Mouse (Mus musculus) liver, adult 2 months (tissue): ENCODE measurements around the gene Phkg1. TPM values are rescaled to one million over a fixed set of nuclear protein-coding genes. Genes with fewer than 3 reads are reported as not detected.

Experiments
- DNase-seq: peaks from one replicate; pipeline ENCODE4 v3.0.0-alpha.2; 2011; ENCODE audit warnings: low read depth, low spot score; ENCODE audit errors: extremely low read depth
- H3K27ac ChIP-seq: fragments of 200-500 bp; replicated peaks from 2 replicates; pipeline ENCODE4 v1.5.1; 2012; ENCODE audit warnings: low read depth, mild to moderate bottlenecking, control low read depth, inconsistent platforms, low read length; ENCODE audit not compliant: insufficient read depth
- H3K27me3 ChIP-seq: fragments of 200-500 bp; 2 replicates; pipeline ENCODE4 v1.6.1; 2012; ENCODE audit warnings: mild to moderate bottlenecking, moderate library complexity, low read length, inconsistent platforms; ENCODE audit not compliant: control insufficient read depth, insufficient read depth
- H3K36me3 ChIP-seq: fragments of 200-500 bp; 2 replicates; pipeline ENCODE4 v1.6.1; 2012; ENCODE audit warnings: low read length, inconsistent platforms; ENCODE audit not compliant: control insufficient read depth, insufficient read depth
- H3K4me1 ChIP-seq: fragments of 200-500 bp; 2 replicates; pipeline ENCODE4 v1.6.1; 2011; ENCODE audit warnings: low read length; ENCODE audit not compliant: control insufficient read depth, insufficient read depth
- H3K4me3 ChIP-seq: fragments of 200-500 bp; 2 replicates; pipeline ENCODE4 v1.5.1; 2011; ENCODE audit warnings: low read depth, mild to moderate bottlenecking, control low read depth, low read length, moderate library complexity; ENCODE audit not compliant: insufficient read depth
- H3K79me2 ChIP-seq: fragments of 200-500 bp; 2 replicates; pipeline ENCODE4 v1.6.1; 2012; ENCODE audit warnings: inconsistent platforms, mild to moderate bottlenecking, low read length, moderate library complexity; ENCODE audit not compliant: control insufficient read depth, insufficient read depth
- H3K9ac ChIP-seq: fragments of 200-500 bp; 2 replicates; pipeline ENCODE4 v1.6.1; 2012; ENCODE audit warnings: low read depth, mild to moderate bottlenecking, control low read depth, inconsistent platforms, low read length
- CTCF ChIP-seq: fragments of 200-500 bp; IDR thresholded peaks from 2 replicates; pipeline ENCODE4 v1.5.1; 2011; ENCODE audit warnings: low read depth, low read length, control low read depth
- POLR2A ChIP-seq: fragments of 200-500 bp; IDR thresholded peaks from 2 replicates; pipeline ENCODE4 v1.6.1; 2011; ENCODE audit warnings: low read length, control low read depth; ENCODE audit not compliant: insufficient read depth; ENCODE audit errors: extremely low read depth
- WGBS: fragments of 180-500 bp; shearing (Covaris S2); methylation state at CpG from one replicate; pipeline ENCODE4 v1.1.7; 2018; 5-methylcytosine and 5-hydroxymethylcytosine counted together
- polyA plus RNA-seq: library from polyadenylated mRNA; depleted of rRNA; stranded (reverse); fragments of >200 nt; gene quantifications from 2 replicates; pipeline ENCODE4 v1.2.3, GENCODE M21; 2012; rRNA removed
- total RNA-seq: library from RNA; depleted of rRNA; stranded (reverse); fragments of >200 nt; gene quantifications from 2 replicates; pipeline ENCODE4 v1.2.3, GENCODE M21; 2014; rRNA removed

Phkg1 gene
- total and polyA plus RNA-seq, 2 experiments, result 0.15 to 0.28 TPM

DNA sequence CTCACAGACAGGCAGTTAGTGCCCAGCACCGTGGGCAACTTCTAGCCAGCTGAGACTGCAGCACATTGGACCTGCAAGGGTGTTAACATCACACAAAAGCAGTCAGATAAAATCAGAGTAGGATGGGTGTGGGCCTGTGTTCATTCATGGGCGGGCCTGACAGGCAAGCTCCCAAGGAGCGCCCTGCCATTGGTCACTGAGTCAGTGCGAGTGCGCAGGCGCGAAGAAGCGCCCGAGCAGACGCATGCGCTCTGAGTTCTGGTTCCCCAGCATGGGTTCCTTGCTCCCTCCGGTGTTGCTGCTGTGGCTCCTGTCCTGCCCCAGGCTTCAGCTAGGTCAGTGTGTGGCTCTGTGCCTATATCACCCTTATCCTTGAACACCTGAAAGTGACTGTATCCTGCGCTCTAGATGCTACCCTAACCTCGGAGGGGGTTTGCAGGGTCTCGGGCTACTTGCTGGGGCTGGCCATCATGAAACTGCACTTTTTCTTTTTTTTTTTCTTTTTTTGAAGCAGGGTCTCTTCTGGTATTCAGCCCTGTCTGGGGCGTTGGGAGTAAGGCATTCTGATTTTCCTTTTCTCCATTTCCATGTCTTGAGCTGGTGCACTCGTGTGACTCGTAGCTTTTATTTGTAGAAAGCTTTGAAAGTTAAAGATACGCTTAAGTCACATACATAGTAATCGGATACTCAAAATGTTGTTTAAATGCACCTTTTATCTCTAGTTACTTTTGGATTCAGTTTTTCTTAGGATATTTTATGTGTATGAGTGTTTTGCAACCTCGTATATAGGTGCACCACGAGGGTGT is 51.4 kb downstream of the Phkg1 start, which contains the start of gene Sumf2:
Gene Sumf2 (plus strand): TSS at position 235 of the 806 bp plus-strand sequence.
- Histone ChIP-seq H3K9ac (peak within 1 kb of the TSS; percentile 84), H3K79me2 (peaks cover 3% of the 10 kb centered on the region; the same call in 1 of the 2 replicates), H3K4me3 (peak within 1 kb of the TSS; percentile 70), H3K4me1 (no peaks in the 10 kb centered on the region), H3K27me3 (no peaks in the 10 kb centered on the region), H3K27ac (peak within 1 kb of the TSS; percentile 39; the same call in 1 of the 2 replicates), H3K36me3 (peaks cover 17% of the 10 kb centered on the region)
- DNase-seq, result peak; percentile 90
- under 1% methylated on average over 22 of the region's 22 CpGs for WGBS
- TF ChIP-seq CTCF (0 out of 2 replicates have a peak, but pooled peaks have one; percentile 18), POLR2A (peak; percentile 83)

DNA sequence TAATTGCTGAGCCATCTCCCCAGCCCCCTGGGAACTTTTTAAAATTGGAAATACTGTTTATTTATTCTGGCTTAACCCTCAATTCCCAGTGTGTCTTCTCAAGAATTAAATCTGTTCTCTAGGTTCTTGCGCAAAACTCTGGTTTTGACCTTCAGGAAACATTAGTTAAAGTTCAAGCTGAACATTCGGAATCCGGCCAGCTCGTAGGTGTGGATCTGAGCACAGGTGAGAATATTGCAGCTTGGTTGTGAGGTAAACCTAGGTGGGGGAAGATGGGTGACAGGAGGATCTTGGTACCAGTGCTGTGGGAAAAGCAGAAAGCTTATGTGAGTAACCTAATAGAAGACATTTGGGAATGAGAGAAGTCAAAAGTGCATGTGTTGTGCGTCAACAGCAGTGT is 53.5 kb downstream of the Phkg1 start:
- Histone ChIP-seq H3K27ac (no peak overlapping the region), H3K36me3 (peaks cover 17% of the 10 kb centered on the region), H3K9ac (no peak overlapping the region), H3K4me1 (no peaks in the 10 kb centered on the region), H3K4me3 (no peak overlapping the region), H3K27me3 (no peaks in the 10 kb centered on the region), H3K79me2 (peaks cover 3% of the 10 kb centered on the region; the same call in 1 of the 2 replicates)
- TF ChIP-seq POLR2A, result no peak
- TF ChIP-seq CTCF, result no peak
- DNase-seq, result peak; percentile 51
- 38% methylated on average over 5 of the region's 5 CpGs for WGBS

Other genes with a start within 250 kb of the Phkg1 start
- gene Zfp11, start 228.4 kb downstream of the Phkg1 start, total RNA-seq, result 0.74 TPM in 2 replicates
- 0.58 and 0.61 TPM in 2 replicates for gene Zfp11, start 228.4 kb downstream of the Phkg1 start, polyA plus RNA-seq
- not detected in 2 replicates for gene Sept14, start 190.0 kb downstream of the Phkg1 start, total RNA-seq
- gene Sept14, start 190.0 kb downstream of the Phkg1 start, polyA plus RNA-seq, result not detected in 2 replicates
- gene Mrps17, start 183.1 kb downstream of the Phkg1 start, total RNA-seq, result 55.5 and 60.8 TPM in 2 replicates
- 78.0 and 94.6 TPM in 2 replicates for gene Mrps17, start 183.1 kb downstream of the Phkg1 start, polyA plus RNA-seq
- 15.0 and 15.2 TPM in 2 replicates for gene Nipsnap2, start 173.5 kb downstream of the Phkg1 start, total RNA-seq
- 10.8 and 15.0 TPM in 2 replicates for gene Nipsnap2, start 173.5 kb downstream of the Phkg1 start, polyA plus RNA-seq
- gene Psph, start 111.1 kb downstream of the Phkg1 start, total RNA-seq, result 4.1 and 9.8 TPM in 2 replicates
- 8.3 and 11.0 TPM in 2 replicates for gene Psph, start 111.1 kb downstream of the Phkg1 start, polyA plus RNA-seq
- 5.8 and 6.0 TPM in 2 replicates for gene Sumf2, start 51.6 kb downstream of the Phkg1 start, total RNA-seq
- gene Sumf2, start 51.6 kb downstream of the Phkg1 start, polyA plus RNA-seq, result 8.9 and 10.2 TPM in 2 replicates
- gene Chchd2, start 11.1 kb downstream of the Phkg1 start, total RNA-seq, result 1,393 and 1,612 TPM in 2 replicates
- 1,062 and 1,287 TPM in 2 replicates for gene Chchd2, start 11.1 kb downstream of the Phkg1 start, polyA plus RNA-seq
- gene Zbed5, start 2.8 kb downstream of the Phkg1 start, total RNA-seq, result 5.1 and 5.8 TPM in 2 replicates
- gene Zbed5, start 2.8 kb downstream of the Phkg1 start, polyA plus RNA-seq, result 0.62 TPM in 2 replicates
- 0.54 and 2.2 TPM in 2 replicates for gene Nupr1l, start 10.0 kb upstream of the Phkg1 start, total RNA-seq
- gene Nupr1l, start 10.0 kb upstream of the Phkg1 start, polyA plus RNA-seq, result 1.2 and 2.2 TPM in 2 replicates
- gene Vkorc1l1, start 43.4 kb upstream of the Phkg1 start, total RNA-seq, result 20.3 and 24.3 TPM in 2 replicates
- 14.4 and 14.6 TPM in 2 replicates for gene Vkorc1l1, start 43.4 kb upstream of the Phkg1 start, polyA plus RNA-seq
- gene Gusb, start 104.5 kb upstream of the Phkg1 start, total RNA-seq, result 13.6 and 21.1 TPM in 2 replicates
- gene Gusb, start 104.5 kb upstream of the Phkg1 start, polyA plus RNA-seq, result 17.6 and 18.6 TPM in 2 replicates
- gene Asl, start 130.7 kb upstream of the Phkg1 start, total RNA-seq, result 683 and 898 TPM in 2 replicates
- 622 and 696 TPM in 2 replicates for gene Asl, start 130.7 kb upstream of the Phkg1 start, polyA plus RNA-seq
- 27.8 and 33.6 TPM in 2 replicates for gene Crcp, start 130.7 kb upstream of the Phkg1 start, total RNA-seq
- gene Crcp, start 130.7 kb upstream of the Phkg1 start, polyA plus RNA-seq, result 11.8 and 14.7 TPM in 2 replicates
- gene Tpst1, start 174.8 kb upstream of the Phkg1 start, total RNA-seq, result 15.6 and 20.1 TPM in 2 replicates
- gene Tpst1, start 174.8 kb upstream of the Phkg1 start, polyA plus RNA-seq, result 9.3 and 10.8 TPM in 2 replicates
- 2.0 and 2.8 TPM in 2 replicates for gene Kctd7, start 246.3 kb upstream of the Phkg1 start, total RNA-seq
- gene Kctd7, start 246.3 kb upstream of the Phkg1 start, polyA plus RNA-seq, result 3.6 and 4.0 TPM in 2 replicates